Mouse (Mus musculus): ENCODE measurements around the gene Olfm1.

DNA sequence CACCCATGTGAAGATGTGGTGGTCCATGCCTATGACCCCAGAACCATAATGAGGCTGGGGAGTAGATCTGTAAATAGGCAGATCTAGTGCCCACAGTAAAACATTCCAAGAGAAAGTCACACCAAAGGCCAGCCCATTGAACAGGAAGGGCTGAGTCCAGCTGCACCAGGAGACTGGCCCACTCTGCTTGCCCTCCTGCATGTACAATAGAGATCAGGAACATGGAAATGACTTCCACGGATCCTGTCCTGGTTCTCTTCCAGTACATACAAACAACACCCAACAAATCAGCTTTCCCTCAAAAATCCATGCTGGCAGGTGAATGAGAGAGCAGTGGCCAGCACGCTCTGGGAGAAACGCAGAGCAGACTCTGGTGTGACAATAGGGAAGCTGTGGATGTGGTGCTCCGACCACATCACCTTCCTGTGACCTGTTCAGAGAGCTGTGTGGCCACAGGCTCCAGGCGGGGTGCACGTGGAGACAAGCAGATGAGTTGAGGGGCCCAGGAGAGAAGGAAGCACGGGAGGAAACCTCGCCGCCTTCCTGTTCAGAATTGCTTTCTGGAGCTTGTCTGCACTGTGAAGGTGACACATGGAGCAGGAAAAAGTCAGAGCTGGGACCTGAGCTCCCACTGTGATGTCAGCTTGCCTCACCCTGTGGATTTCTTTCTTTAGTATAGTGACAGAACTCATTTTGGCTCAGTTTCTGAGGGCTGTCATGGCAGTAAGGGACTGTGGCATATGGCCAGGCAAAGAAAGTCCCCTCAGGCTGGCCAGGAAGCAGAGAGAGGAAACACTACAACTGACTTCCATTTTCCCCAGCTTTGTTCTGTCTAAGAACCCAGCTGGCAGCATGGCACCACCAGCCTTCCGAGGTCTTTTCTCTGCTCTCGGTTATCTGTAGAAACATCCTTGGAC lies 19.3 kb upstream of the Olfm1 start:
- TF ChIP-seq CTCF (conservative IDR thresholded peaks at IDR 0.05; ENCODE audit: low read length): no peak
- no peak for TF ChIP-seq POU5F1 (IDR thresholded peaks at IDR 0.05; ENCODE audit: borderline replicate concordance, low read length)

Measured in E14TG2a.4 (cell line).